Mouse (Mus musculus): ENCODE results near the gene Eif2b4.
"Not testable (repeated sequence)": the region's sequence is repeated elsewhere in the genome, so short reads cannot be mapped to it uniquely, and the experiment has no call there.

Gene Eif2b4

GRCm38 (mm10) chr5:31192939-31193630 lies at the start of gene Eif2b4, which contains the start of gene Snx17:
TSS of gene Eif2b4 (minus strand) at chr5:31193430.
TSS of gene Snx17 (plus strand) at chr5:31193227.
- peak; percentile 99 for DNase-seq (ENCODE audit: low spot score in 2 of 2)

GRCm38 (mm10) chr5:31242191-31242590 lies 49.0 kb upstream of the Eif2b4 start:
- no peak for DNase-seq (ENCODE audit: low spot score in 2 of 2)

GRCm38 (mm10) chr5:31241522-31242034 lies 48.3 kb upstream of the Eif2b4 start:
- DNase-seq (ENCODE audit: low spot score in 2 of 2) = no peak

DNA sequence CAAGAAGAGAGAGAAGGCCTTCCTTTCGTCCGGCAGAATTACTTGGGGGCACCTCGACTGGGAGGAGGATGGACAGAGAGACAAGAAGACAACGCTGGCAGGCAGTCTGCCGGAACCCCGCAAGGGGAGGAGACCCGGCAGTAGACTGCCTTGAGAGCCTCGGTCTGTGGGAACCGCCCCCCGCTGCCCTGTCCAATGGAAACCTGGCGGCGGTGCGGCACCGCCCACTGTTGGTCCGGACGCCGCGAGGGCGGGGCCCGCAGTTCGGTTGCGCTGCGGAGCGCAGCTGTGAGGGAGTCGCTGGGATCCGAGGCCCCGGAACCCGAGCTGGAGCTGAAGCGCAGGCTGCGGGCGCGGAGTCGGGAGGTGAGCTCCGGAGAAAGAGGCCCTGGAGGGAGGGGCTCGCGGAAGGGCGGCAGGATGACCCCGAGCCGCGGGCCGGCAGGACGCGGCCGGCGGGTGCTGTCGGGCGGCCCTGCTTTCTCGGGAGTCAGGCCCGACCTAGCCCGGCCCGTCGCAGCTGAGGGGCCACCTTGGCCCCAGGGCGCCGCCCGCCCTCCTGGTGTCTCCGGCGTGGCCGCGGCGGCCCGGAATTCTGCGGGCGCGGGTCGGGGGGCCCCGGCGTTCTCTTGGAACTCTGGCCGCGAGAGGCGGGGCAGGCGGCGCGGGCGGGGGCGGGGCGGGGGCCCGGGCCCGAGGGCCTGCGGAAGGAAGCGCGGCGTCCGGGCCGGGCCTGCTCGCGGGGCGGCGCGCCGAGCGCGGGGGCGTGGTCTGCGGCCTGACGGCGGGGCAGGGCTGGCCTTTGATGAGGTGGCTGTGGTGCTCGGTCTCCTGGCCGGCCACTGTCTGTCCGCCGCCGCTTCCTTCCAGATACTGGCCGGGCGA lies 47.6 kb upstream of the Eif2b4 start, which contains the start of the genes Nrbp1 and Gm9970:
Nrbp1 (plus strand) TSS at position 228 of the 885 bp plus-strand sequence.
Gm9970 (minus strand) TSS at position 596 of the 885 bp plus-strand sequence.
- DNase-seq (ENCODE audit: low spot score in 2 of 2) = peak; percentile 92 to 96

GRCm38 (mm10) chr5:31226641-31227040 lies 33.4 kb upstream of the Eif2b4 start:
- no peak for DNase-seq (ENCODE audit: low spot score in 2 of 2)

- no peak for DNase-seq (ENCODE audit: low spot score in 2 of 2)
These were observed 29.5 kb upstream of the Eif2b4 start for GRCm38 (mm10) chr5:31222696-31223095.

- peak in 1 of 2 experiments; percentile 37 for DNase-seq (ENCODE audit: low spot score in 2 of 2)
These were observed 28.2 kb upstream of the Eif2b4 start for GRCm38 (mm10) chr5:31221304-31221945.

GRCm38 (mm10) chr5:31220448-31221303 lies 27.4 kb upstream of the Eif2b4 start, which contains the start of gene Ppm1g:
TSS of gene Ppm1g (minus strand) at chr5:31220687.
- DNase-seq (ENCODE audit: low spot score in 2 of 2) = peak; percentile 98 to 99

GRCm38 (mm10) chr5:31219911-31220447 lies 26.7 kb upstream of the Eif2b4 start:
- DNase-seq (ENCODE audit: low spot score in 2 of 2) = peak in 1 of 2 experiments; percentile 66

DNA sequence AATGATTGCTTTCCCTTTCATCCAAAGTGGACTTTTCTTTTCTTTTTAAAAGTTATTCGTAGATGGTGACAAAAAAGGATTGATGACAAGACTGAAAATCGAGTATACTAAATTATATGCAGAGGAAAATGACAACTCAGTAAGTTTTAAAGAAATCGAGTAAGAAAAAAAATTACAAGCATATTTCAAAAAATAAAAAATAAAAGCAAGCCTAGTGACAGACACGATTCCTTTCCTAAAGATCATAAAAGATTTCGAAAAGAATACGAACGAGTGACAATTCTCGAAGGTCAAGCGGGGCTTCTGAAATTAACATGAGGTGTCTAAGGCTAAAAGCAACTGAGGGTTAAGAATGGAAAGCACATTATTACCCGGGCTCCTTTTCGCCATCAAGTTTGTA lies 26.2 kb upstream of the Eif2b4 start:
- DNase-seq (ENCODE audit: low spot score in 2 of 2) = no peak

- no peak for DNase-seq (ENCODE audit: low spot score in 2 of 2)
These were observed 25.8 kb upstream of the Eif2b4 start for GRCm38 (mm10) chr5:31219070-31219469.

DNA sequence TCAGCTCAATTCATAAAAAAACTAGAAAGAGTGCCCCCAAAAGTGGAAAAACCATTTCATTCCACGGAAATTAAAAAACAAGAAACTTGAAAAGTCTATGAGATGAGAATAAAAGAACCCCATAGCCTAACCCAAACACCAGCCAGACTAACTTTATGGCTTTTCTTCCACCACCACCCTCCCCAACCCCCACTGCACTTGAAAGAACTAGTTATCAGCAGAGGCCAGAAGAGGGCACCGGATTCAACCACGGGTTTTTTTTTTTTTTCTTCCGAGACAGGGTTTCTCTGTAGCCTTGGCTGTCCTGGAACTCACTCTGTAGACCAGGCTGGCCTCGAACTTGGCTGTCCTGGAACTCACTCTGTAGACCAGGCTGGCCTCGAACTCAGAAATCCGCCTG lies 25.1 kb upstream of the Eif2b4 start:
- DNase-seq (ENCODE audit: low spot score in 2 of 2) = no peak

GRCm38 (mm10) chr5:31216554-31216953 lies 23.3 kb upstream of the Eif2b4 start:
- not testable (repeated sequence) for DNase-seq (ENCODE audit: low spot score in 2 of 2)

DNA sequence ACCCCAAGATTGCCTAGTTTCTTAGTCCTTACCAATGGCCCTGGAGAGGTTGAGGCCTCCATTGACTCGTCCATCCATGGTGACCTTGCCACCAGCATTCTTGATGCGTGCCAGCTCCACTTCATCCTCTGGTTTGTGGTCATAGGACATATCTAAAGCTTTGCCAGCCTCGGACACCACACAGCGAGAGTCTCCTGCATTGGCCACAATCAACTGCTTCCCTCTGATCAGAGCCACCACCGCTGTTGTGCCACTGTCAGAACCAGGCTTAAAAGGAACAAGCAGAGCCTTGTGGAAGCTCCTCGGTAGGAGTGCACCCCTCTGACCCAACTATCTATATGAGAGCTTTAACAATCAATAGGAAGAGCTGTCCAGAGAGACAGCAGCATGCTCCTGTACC lies 11.2 kb upstream of the Eif2b4 start:
- DNase-seq (ENCODE audit: low spot score in 2 of 2) = no peak

GRCm38 (mm10) chr5:31203866-31204265 lies 10.6 kb upstream of the Eif2b4 start:
- DNase-seq (ENCODE audit: low spot score in 2 of 2) = no peak

DNA sequence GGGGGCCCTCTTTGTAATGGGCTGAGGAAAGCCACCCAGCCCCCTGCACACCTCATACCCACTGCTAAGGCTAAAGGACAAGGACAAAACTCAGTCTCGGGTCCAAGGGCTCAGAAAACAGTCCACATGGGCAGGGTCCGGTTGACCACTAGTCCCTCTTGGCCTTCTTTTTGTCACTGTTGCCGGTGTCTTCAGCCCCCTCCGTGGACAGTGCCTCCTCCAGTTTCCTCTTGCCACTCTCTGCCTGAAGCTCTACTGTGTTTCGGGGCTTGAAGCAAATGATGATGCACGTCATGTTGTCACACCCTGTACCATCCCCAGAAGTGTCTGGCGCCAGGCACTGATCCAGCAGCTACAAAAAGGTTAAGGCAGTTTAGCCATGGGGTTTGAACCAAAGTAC lies 9.7 kb upstream of the Eif2b4 start:
- DNase-seq (ENCODE audit: low spot score in 2 of 2) = no peak

DNA sequence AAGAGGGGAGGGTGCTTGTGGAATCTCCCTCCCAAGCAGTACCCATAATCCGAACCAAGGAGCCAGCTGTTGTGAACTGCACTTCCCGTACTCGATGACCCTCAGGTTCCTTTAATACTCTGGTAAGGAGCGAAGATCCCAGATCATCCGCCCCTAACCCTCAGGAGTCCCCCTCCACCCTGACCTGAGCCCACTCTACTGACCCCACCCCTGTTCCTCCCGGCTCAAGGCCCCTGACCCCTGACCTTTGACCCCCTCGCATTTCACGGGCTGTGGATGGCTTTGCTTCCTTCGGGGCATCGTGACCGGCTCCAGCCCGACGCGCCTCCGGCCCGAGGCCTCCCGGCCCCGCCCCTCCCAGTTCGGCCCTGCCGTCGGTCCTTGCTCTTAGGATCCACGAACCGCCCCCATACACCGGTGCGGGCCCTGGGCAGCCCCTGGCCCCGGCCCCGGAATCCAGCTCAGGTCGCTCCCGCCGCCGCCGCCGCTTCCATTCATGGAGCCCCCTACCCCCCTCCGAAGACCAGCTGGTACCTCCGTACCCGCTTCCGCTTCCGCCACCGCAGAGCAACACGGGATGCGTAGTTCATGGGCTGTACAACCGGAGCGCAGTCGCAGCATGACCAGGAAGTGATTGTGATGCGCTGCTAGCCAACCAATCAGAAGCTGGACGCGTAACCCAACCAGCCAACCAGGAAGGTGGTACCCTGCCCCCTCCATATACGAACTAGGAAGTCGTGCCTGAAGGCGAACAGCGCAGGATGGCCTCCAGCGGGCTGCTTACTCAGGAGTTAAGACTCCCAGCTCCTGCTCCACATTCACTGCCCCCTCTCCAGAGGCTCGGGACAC lies 8.7 kb upstream of the Eif2b4 start, which contains the start of gene Zfp513:
Zfp513 (minus strand) TSS at position 562 of the 849 bp plus-strand sequence.
- DNase-seq (ENCODE audit: low spot score in 2 of 2) = peak; percentile 84 to 93

DNA sequence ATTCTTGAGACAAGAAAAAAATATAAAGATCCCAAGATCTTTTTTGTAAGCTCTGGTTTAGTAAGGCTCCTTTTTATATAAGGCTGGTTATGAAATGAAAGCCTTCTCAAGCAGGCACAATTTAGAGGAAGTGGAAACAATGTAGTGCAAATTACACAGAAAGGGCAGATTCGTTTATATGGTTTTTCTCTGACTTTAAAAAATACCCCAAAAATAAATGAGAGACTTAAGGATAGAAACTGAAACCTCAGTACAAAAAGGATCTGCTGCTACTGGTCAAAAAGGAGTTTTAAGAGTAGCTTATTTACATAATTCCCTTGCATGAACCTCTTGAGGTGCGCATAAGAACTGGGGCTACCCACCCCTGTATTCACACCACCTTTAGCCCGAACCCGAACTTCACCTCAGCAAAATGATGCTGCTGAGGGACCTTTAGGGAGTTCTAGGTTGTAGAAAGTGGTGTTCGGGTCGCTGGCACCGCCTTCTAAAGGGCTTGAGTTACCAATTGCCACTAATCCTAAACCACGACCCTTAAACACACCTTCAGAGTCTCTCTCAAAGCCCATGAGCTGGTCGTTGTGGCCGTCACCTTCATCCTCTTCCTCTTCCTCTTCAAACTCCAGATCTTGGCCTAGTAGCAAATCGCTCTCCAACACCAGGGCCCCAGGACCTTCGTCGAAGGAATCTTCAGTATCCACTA lies 8.0 kb upstream of the Eif2b4 start:
- DNase-seq (ENCODE audit: low spot score in 2 of 2) = no peak

- DNase-seq (ENCODE audit: low spot score in 2 of 2) = no peak
These were observed 7.1 kb upstream of the Eif2b4 start for GRCm38 (mm10) chr5:31200327-31200768.

Data from cerebellum, postnatal 4 days (tissue).